ENCODE assay signal across 8 mouse cellular contexts in genomic region chr5:140321756-140322575, GRCm38 (mm10). TPM values are rescaled to one million over a fixed set of nuclear protein-coding genes. Genes with fewer than 3 reads are reported as not detected.
A peak's percentile ranks its signal among the peaks of the same experiment; 100 is the strongest.
DNase-seq lines count a peak whose midpoint lies in the region; ATAC-seq and TF ChIP-seq lines count a peak whose summit lies in the region.

No protein-coding gene starts in this region.

- 2% methylated on average over 17 of the region's 17 CpGs for WGBS in kidney, embryonic 15.5 days
- under 1% methylated on average over 17 of the region's 17 CpGs for WGBS in forebrain, embryonic 16.5 days
- 1% methylated on average over 17 of the region's 17 CpGs for WGBS in liver, embryonic 14.5 days (ENCODE audit: insufficient replicate concordance)

- peaks cover 12% of the 10 kb centered on the region for H3K36me3 ChIP-seq in kidney, embryonic 15.5 days
- no peaks in the 10 kb centered on the region for H3K36me3 ChIP-seq in forebrain, embryonic 16.5 days (ENCODE audit: control insufficient read depth, insufficient read depth)
- no peaks in the 10 kb centered on the region for H3K36me3 ChIP-seq in liver, embryonic 14.5 days (replicated peaks; ENCODE audit: control insufficient read depth, insufficient read depth, low read depth)
- no peaks in the 10 kb centered on the region for H3K36me3 ChIP-seq in splenic B cell, adult 2 months (ENCODE audit: control insufficient read depth, insufficient read depth, low read length, poor library complexity, severe bottlenecking)

- peak overlapping the region; percentile 81 for H3K27ac ChIP-seq in kidney, embryonic 15.5 days
- peak overlapping the region; percentile 68 for H3K27ac ChIP-seq in forebrain, embryonic 16.5 days (ENCODE audit: low read length)
- peak overlapping the region; percentile 85 for H3K27ac ChIP-seq in liver, embryonic 14.5 days

- peak overlapping the region; percentile 98 for H3K4me3 ChIP-seq in kidney, embryonic 15.5 days (replicated peaks)
- peak overlapping the region; percentile 82 for H3K4me3 ChIP-seq in forebrain, embryonic 16.5 days (replicated peaks; ENCODE audit: low read length)
- H3K4me3 ChIP-seq in liver, embryonic 14.5 days (ENCODE audit: insufficient read depth in 1 of 2, low read depth in 2 of 2, low read length in 2 of 2), result peak overlapping the region; percentile 89 to 94

- DNase-seq in kidney, postnatal 25 days, result no peak
- DNase-seq in liver, embryonic 14.5 days (ENCODE audit: low read depth in 3 of 3, low spot score in 3 of 3), result peak in 1 of 3 experiments; percentile 52
- peak; percentile 47 for DNase-seq in splenic B cell, adult 2 months (ENCODE audit: low read depth, low spot score)
- no peak for DNase-seq in gastrocnemius, adult 8-10 months (ENCODE audit: low spot score in 2 of 2)
- no peak for DNase-seq in thymus, postnatal 10 days (ENCODE audit: low spot score in 2 of 2)

- TF ChIP-seq EP300 in liver, embryonic 14.5 days (IDR thresholded peaks at IDR 0.05; ENCODE audit: low read depth), result no peak

- peak; percentile 41 for TF ChIP-seq CTCF in liver, embryonic 14.5 days (IDR thresholded peaks at IDR 0.05; ENCODE audit: low read depth)

- ATAC-seq in kidney, embryonic 15.5 days (replicated peaks; ENCODE audit: low FRiP score), result no peak
- peak; percentile 8 for ATAC-seq in activated CD4-positive, CD25-positive, alpha-beta regulatory T cell, adult 4 months
- ATAC-seq in forebrain, embryonic 16.5 days, result peak; percentile 22; the same call in 1 of the 2 replicates
- ATAC-seq in liver, embryonic 14.5 days (ENCODE audit: insufficient read depth), result peak; percentile 23; the same call in 1 of the 2 replicates

- H3K27me3 ChIP-seq in kidney, embryonic 15.5 days, result no peaks in the 10 kb centered on the region
- H3K27me3 ChIP-seq in forebrain, embryonic 16.5 days (replicated peaks; ENCODE audit: control insufficient read depth, insufficient read depth, low read length), result no peaks in the 10 kb centered on the region
- H3K27me3 ChIP-seq in liver, embryonic 14.5 days (ENCODE audit: control insufficient read depth, insufficient read depth, low read length), result no peaks in the 10 kb centered on the region
- no peaks in the 10 kb centered on the region for H3K27me3 ChIP-seq in splenic B cell, adult 2 months (ENCODE audit: control insufficient read depth, insufficient read depth, low read length, poor library complexity, severe bottlenecking)

- H3K9me3 ChIP-seq in kidney, embryonic 15.5 days (replicated peaks), result no peaks in the 10 kb centered on the region
- H3K9me3 ChIP-seq in forebrain, embryonic 16.5 days (ENCODE audit: control insufficient read depth, low read length), result no peaks in the 10 kb centered on the region
- H3K9me3 ChIP-seq in liver, embryonic 14.5 days (ENCODE audit: control insufficient read depth, low read length), result no peaks in the 10 kb centered on the region

- H3K4me1 ChIP-seq in kidney, embryonic 15.5 days, result peaks cover 19% of the 10 kb centered on the region
- peaks cover 14% of the 10 kb centered on the region for H3K4me1 ChIP-seq in forebrain, embryonic 16.5 days (replicated peaks; ENCODE audit: control insufficient read depth, insufficient read depth, low read length)
- peaks cover 18% of the 10 kb centered on the region in 2 experiments for H3K4me1 ChIP-seq in liver, embryonic 14.5 days (replicated peaks; ENCODE audit: control insufficient read depth in 2 of 2, insufficient read depth in 2 of 2, low read length in 1 of 2)

- peak overlapping the region; percentile 82 for H3K4me2 ChIP-seq in kidney, embryonic 15.5 days
- H3K4me2 ChIP-seq in forebrain, embryonic 16.5 days (ENCODE audit: low read length), result peak overlapping the region; percentile 83
- H3K4me2 ChIP-seq in liver, embryonic 14.5 days (ENCODE audit: low read depth), result peak overlapping the region; percentile 81

- H3K9ac ChIP-seq in kidney, embryonic 15.5 days, result peak overlapping the region; percentile 100
- H3K9ac ChIP-seq in forebrain, embryonic 16.5 days (replicated peaks; ENCODE audit: low read depth, low read length), result peak overlapping the region; percentile 95
- peak overlapping the region; percentile 96 for H3K9ac ChIP-seq in liver, embryonic 14.5 days (replicated peaks)

RNA-seq across cellular contexts. Expression of gene Nudt1, which starts 0.5 kb away (rescaled TPM):
- polyA plus RNA-seq in kidney, embryonic 15.5 days (2015; fragmentation: Nextera tagmentation; extraction: Ambion mirVana), result 54.8 and 60.1 TPM in 2 replicates
- 10 to 100 TPM; 17.6 to 24.4 TPM for polyA plus RNA-seq in activated CD4-positive, CD25-positive, alpha-beta regulatory T cell, adult 4 months (2017; shearing (Covaris generic))
- polyA plus RNA-seq in forebrain, embryonic 16.5 days (2015; fragmentation: Nextera tagmentation; extraction: Ambion mirVana), result 18.6 and 19.8 TPM in 2 replicates
- 12.8 and 18.4 TPM in 2 replicates for polyA plus RNA-seq in liver, embryonic 14.5 days (2012; rRNA removed)
- polyA plus RNA-seq in liver, embryonic 14.5 days (2014; fragmentation: Nextera tagmentation; extraction: Ambion mirVana), result 23.2 and 26.3 TPM in 2 replicates
- total RNA-seq in gastrocnemius, adult 8-10 months (2022), result 1 to 10 TPM; 3.5 to 8.5 (median 6.1) TPM

RNA-seq across cellular contexts. Expression of gene Mad1l1, which starts 0.6 kb away (rescaled TPM):
- 46.5 and 53.0 TPM in 2 replicates for polyA plus RNA-seq in kidney, embryonic 15.5 days (2015; fragmentation: Nextera tagmentation; extraction: Ambion mirVana)
- 10 to 100 TPM; 19.3 to 23.1 TPM for polyA plus RNA-seq in activated CD4-positive, CD25-positive, alpha-beta regulatory T cell, adult 4 months (2017; shearing (Covaris generic))
- polyA plus RNA-seq in forebrain, embryonic 16.5 days (2015; fragmentation: Nextera tagmentation; extraction: Ambion mirVana), result 33.4 and 36.5 TPM in 2 replicates
- 15.5 TPM in 2 replicates for polyA plus RNA-seq in liver, embryonic 14.5 days (2012; rRNA removed)
- 16.9 TPM in 2 replicates for polyA plus RNA-seq in liver, embryonic 14.5 days (2014; fragmentation: Nextera tagmentation; extraction: Ambion mirVana)
- total RNA-seq in gastrocnemius, adult 8-10 months (2022), result 1 to 10 TPM; 6.8 to 9.5 (median 7.5) TPM

RNA-seq across cellular contexts. Expression of gene Mrm2, which starts 9.7 kb away (rescaled TPM):
- polyA plus RNA-seq in kidney, embryonic 15.5 days (2015; fragmentation: Nextera tagmentation; extraction: Ambion mirVana), result 20.0 and 21.0 TPM in 2 replicates
- polyA plus RNA-seq in activated CD4-positive, CD25-positive, alpha-beta regulatory T cell, adult 4 months (2017; shearing (Covaris generic)), result 10 to 100 TPM in 1 of 2 experiments, 1 to 10 TPM in 1; 8.3 to 10.7 TPM
- polyA plus RNA-seq in forebrain, embryonic 16.5 days (2015; fragmentation: Nextera tagmentation; extraction: Ambion mirVana), result 21.6 and 22.6 TPM in 2 replicates
- polyA plus RNA-seq in liver, embryonic 14.5 days (2012; rRNA removed), result 5.0 and 6.6 TPM in 2 replicates
- polyA plus RNA-seq in liver, embryonic 14.5 days (2014; fragmentation: Nextera tagmentation; extraction: Ambion mirVana), result 9.5 and 10.7 TPM in 2 replicates
- 1 to 10 TPM; 6.2 to 7.6 (median 7.0) TPM for total RNA-seq in gastrocnemius, adult 8-10 months (2022)
